Mouse (Mus musculus): ENCODE results near the gene Sirt4. TPM values are rescaled to one million over a fixed set of nuclear protein-coding genes. Genes with fewer than 3 reads are reported as not detected.

Gene Sirt4
- polyA plus RNA-seq, 1 experiment from 2014 or later, result 22.5 TPM

DNA sequence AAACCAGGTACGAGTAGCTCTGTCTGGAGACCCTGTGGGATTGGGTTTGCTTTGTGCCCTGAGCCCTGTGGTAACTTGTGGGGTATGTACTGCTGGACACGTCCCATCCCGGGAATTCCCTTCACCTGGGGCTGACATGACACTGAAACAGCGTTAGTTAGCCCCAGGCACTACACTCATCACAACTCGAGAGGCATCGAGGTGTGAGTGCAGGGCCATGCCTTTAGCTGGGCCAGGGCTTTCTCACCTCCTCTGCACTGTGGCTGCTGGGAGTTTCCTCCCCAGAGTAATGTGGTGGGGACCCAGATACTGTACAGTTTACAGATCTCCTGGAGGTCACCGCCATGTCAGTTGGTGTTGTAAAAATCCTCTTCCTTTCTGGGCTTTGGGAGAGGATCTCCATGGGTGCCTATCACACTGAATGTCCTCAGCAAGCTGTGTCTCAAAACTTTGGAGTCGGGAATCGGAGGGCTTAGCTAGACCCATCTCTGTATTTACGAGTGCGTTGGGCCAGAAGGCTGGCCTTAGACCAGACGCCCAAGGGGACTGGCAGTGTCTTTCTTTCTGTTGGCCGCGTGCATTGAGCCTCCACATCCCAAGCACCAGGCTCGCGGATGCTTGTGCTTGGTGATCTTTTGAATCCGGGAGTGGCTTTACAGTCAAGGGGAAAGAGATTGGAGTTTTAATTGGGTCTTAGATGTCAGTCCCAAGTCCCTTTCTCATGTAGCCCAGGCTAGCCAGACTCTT, 42.1 kb upstream of the Sirt4 start:
- H3K27me3 ChIP-seq (ENCODE audit: control insufficient read depth, insufficient read depth, low read length), result no peaks in the 10 kb centered on the region
- H3K9me3 ChIP-seq (ENCODE audit: control insufficient read depth, low read length), result no peaks in the 10 kb centered on the region
- H3K9ac ChIP-seq (ENCODE audit: low read length), result 0 out of 2 replicates have a peak overlapping the region, but pooled peaks have one; percentile 13
- no peak overlapping the region for H3K4me2 ChIP-seq (ENCODE audit: low read length)
- peaks cover 47 to 84% of the 10 kb centered on the region in 2 experiments for H3K4me1 ChIP-seq (ENCODE audit: control insufficient read depth in 2 of 2, insufficient read depth in 2 of 2, low read length in 2 of 2)
- H3K4me3 ChIP-seq (ENCODE audit: control insufficient read depth in 1 of 2, insufficient read depth in 1 of 2, low read depth in 1 of 2, low read length in 2 of 2), result no peak overlapping the region
- peaks cover 9% of the 10 kb centered on the region for H3K36me3 ChIP-seq (ENCODE audit: control insufficient read depth, insufficient read depth, low read length)
- ATAC-seq (ENCODE audit: insufficient number of reproducible peaks, insufficient read depth, low FRiP score, low read depth), result no peak
- 90% methylated on average over 17 of the region's 17 CpGs for WGBS
- H3K27ac ChIP-seq (replicated peaks in 1 of 2; ENCODE audit: control insufficient read depth in 1 of 2, insufficient read depth in 1 of 2, low read depth in 2 of 2, low read length in 2 of 2), result no peak overlapping the region

DNA sequence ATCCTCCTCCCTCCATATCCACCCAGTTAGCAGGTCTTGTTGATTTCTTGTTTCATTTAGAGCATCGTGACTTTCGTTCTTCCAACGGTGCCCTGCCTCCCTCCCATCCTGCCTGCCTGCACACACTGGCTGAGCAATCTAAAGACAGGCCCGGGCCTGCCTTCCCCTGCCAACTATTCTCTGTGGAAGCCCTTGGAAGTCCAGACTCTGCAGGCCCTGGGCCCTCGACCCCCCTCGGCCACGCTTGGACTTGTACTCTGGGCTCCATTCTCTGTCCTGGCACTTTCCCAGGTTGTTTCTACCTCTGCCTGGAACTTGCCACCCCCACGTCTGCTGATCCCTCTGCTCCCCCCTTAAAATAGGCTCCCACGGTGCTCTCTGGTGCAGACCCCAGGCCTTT, 41.4 kb upstream of the Sirt4 start:
- peaks cover 43 to 84% of the 10 kb centered on the region in 2 experiments for H3K4me1 ChIP-seq (ENCODE audit: control insufficient read depth in 2 of 2, insufficient read depth in 2 of 2, low read length in 2 of 2)
- H3K27ac ChIP-seq (replicated peaks in 1 of 2; ENCODE audit: control insufficient read depth in 1 of 2, insufficient read depth in 1 of 2, low read depth in 2 of 2, low read length in 2 of 2), result no peak overlapping the region
- no peaks in the 10 kb centered on the region for H3K9me3 ChIP-seq (ENCODE audit: control insufficient read depth, low read length)
- peaks cover 9% of the 10 kb centered on the region for H3K36me3 ChIP-seq (ENCODE audit: control insufficient read depth, insufficient read depth, low read length)
- no peaks in the 10 kb centered on the region for H3K27me3 ChIP-seq (ENCODE audit: control insufficient read depth, insufficient read depth, low read length)
- ATAC-seq (ENCODE audit: insufficient number of reproducible peaks, insufficient read depth, low FRiP score, low read depth), result no peak
- no peak overlapping the region for H3K4me2 ChIP-seq (ENCODE audit: low read length)
- 77% methylated on average over 9 of the region's 9 CpGs for WGBS
- H3K9ac ChIP-seq (ENCODE audit: low read length), result 0 out of 2 replicates have a peak overlapping the region, but pooled peaks have one; percentile 25
- no peak overlapping the region for H3K4me3 ChIP-seq (ENCODE audit: control insufficient read depth in 1 of 2, insufficient read depth in 1 of 2, low read depth in 1 of 2, low read length in 2 of 2)

DNA sequence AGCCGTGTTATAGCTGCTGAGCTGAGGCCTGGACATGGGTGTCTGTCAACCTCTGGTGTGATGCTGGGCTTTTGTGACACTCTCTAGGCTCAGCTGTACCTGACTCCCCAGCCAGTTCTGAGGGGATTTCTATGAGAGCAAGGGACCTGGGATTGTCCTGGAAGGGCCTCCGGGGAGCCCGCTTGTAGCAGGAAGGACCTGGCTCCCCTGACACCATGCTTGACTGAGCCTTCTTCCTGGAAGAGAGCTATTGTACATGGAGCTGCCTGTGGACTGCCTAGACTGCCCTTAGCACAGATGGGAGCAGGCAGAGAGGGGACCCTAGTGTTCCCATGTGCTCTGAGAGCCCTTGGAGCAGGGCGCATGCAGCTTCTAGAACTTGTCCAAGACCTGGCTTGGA, 40.9 kb upstream of the Sirt4 start:
- H3K36me3 ChIP-seq (ENCODE audit: control insufficient read depth, insufficient read depth, low read length), result peaks cover 9% of the 10 kb centered on the region
- peaks cover 40 to 84% of the 10 kb centered on the region in 2 experiments for H3K4me1 ChIP-seq (ENCODE audit: control insufficient read depth in 2 of 2, insufficient read depth in 2 of 2, low read length in 2 of 2)
- no peaks in the 10 kb centered on the region for H3K9me3 ChIP-seq (ENCODE audit: control insufficient read depth, low read length)
- H3K27ac ChIP-seq (replicated peaks in 1 of 2; ENCODE audit: control insufficient read depth in 1 of 2, insufficient read depth in 1 of 2, low read depth in 2 of 2, low read length in 2 of 2), result no peak overlapping the region
- no peaks in the 10 kb centered on the region for H3K27me3 ChIP-seq (ENCODE audit: control insufficient read depth, insufficient read depth, low read length)
- no peak for ATAC-seq (ENCODE audit: insufficient number of reproducible peaks, insufficient read depth, low FRiP score, low read depth)
- no peak overlapping the region for H3K4me2 ChIP-seq (ENCODE audit: low read length)
- WGBS, result 86% methylated on average over 4 of the region's 4 CpGs
- no peak overlapping the region for H3K4me3 ChIP-seq (ENCODE audit: control insufficient read depth in 1 of 2, insufficient read depth in 1 of 2, low read depth in 1 of 2, low read length in 2 of 2)
- H3K9ac ChIP-seq (ENCODE audit: low read length), result 0 out of 2 replicates have a peak overlapping the region, but pooled peaks have one; percentile 25

DNA sequence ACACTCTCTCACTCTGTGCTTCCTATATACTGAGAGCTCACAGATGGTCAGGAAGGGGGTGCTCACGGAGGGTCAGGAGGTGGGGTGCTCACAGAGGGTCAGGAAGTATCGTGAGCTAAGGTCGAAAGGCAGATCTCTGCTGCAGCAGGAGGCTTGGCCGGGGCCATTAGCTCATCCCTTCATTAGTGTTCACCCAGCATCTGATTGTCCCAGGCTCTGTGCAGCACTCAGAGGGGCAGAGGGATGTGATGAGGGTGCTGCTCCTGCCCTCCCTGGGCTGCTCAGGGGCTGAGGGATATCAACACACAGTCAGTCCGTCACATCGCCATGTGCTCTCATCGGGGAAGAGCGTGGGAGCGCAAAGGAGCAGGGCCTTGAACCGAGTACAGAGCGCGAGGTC, 39.9 kb upstream of the Sirt4 start:
- ATAC-seq (ENCODE audit: insufficient number of reproducible peaks, insufficient read depth, low FRiP score, low read depth), result no peak; the same call in 1 of the 2 replicates

DNA sequence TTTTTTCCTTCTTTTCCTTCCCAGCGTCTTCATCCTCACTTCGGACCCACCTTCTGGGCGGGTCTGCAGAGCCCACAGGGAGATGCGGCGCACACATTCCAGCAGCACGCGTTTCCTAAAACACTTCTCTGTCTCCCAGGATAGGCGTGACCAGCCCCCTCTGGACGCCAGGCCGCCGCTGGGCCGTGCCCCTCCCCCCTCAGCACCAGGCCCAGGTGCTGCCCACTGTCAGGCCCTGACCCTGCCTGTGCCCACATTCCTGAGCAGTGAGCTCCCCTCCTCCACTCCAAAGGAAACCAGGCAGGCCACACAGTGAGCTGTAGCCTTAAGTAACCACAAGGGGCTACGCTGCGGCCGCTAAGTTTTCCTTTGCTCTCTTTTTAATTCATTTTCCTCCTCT, 39.4 kb upstream of the Sirt4 start:
- Histone ChIP-seq H3K9me3 (ENCODE audit: control insufficient read depth, low read length) (no peaks in the 10 kb centered on the region), H3K9ac (ENCODE audit: low read length) (peak overlapping the region; percentile 51), H3K27ac (replicated peaks in 1 of 2; ENCODE audit: control insufficient read depth in 1 of 2, insufficient read depth in 1 of 2, low read depth in 2 of 2, low read length in 2 of 2) (peak overlapping the region; percentile 39 to 49), H3K27me3 (ENCODE audit: control insufficient read depth, insufficient read depth, low read length) (no peaks in the 10 kb centered on the region), H3K4me3 (ENCODE audit: control insufficient read depth in 1 of 2, insufficient read depth in 1 of 2, low read depth in 1 of 2, low read length in 2 of 2) (peak overlapping the region; percentile 2 to 6; a peak in 1 of 4 replicates), H3K4me1 (ENCODE audit: control insufficient read depth in 2 of 2, insufficient read depth in 2 of 2, low read length in 2 of 2) (peaks cover 26 to 75% of the 10 kb centered on the region in 2 experiments), H3K4me2 (ENCODE audit: low read length) (peak overlapping the region; percentile 57), H3K36me3 (ENCODE audit: control insufficient read depth, insufficient read depth, low read length) (peaks cover 9% of the 10 kb centered on the region)
- peak; percentile 33; the same call in 1 of the 2 replicates for ATAC-seq (ENCODE audit: insufficient number of reproducible peaks, insufficient read depth, low FRiP score, low read depth)
- 7% methylated on average over 15 of the region's 15 CpGs for WGBS

More for the DNA sequence above, 39.9 kb upstream of the Sirt4 start:
- H3K27ac ChIP-seq (replicated peaks in 1 of 2; ENCODE audit: control insufficient read depth in 1 of 2, insufficient read depth in 1 of 2, low read depth in 2 of 2, low read length in 2 of 2), result peak overlapping the region; percentile 24 to 49; a peak in 3 of 4 replicates
- H3K9ac ChIP-seq (ENCODE audit: low read length), result peak overlapping the region; percentile 51
- H3K4me2 ChIP-seq (ENCODE audit: low read length), result peak overlapping the region; percentile 57
- H3K4me3 ChIP-seq (ENCODE audit: control insufficient read depth in 1 of 2, insufficient read depth in 1 of 2, low read depth in 1 of 2, low read length in 2 of 2), result peak overlapping the region in 1 of 2 experiments; percentile 2; a peak in 1 of 4 replicates
- peaks cover 9% of the 10 kb centered on the region for H3K36me3 ChIP-seq (ENCODE audit: control insufficient read depth, insufficient read depth, low read length)
- H3K4me1 ChIP-seq (ENCODE audit: control insufficient read depth in 2 of 2, insufficient read depth in 2 of 2, low read length in 2 of 2), result peaks cover 31 to 80% of the 10 kb centered on the region in 2 experiments
- no peaks in the 10 kb centered on the region for H3K9me3 ChIP-seq (ENCODE audit: control insufficient read depth, low read length)
- H3K27me3 ChIP-seq (ENCODE audit: control insufficient read depth, insufficient read depth, low read length), result no peaks in the 10 kb centered on the region
- whole genome bisulfite sequencing, result 52% methylated on average over 12 of the region's 12 CpGs

DNA sequence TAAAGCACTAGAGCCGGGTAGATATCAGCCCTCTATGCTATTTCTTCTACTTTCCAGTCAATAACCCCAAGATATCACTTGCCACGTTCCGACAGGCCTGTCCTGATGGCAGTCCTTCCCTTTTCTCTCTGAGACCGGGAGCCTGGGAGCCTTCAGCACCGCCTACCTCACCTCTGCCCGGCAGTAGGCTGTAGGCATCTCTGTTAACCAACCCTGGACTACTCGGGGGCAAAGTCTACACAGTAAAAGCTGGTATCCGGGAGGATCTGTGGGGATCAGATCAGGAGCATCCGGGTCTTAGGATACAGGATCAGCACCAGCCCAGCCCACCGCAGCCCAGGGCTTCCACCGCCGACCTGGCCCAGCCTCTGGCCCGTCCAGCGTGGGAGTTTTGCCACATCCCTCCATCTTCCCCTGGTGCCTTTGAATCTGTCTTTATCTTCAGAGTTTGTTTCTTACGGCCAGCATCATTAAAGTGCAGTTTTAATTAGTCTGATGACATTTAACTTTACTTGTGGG, 38.5 kb upstream of the Sirt4 start:
- Histone ChIP-seq H3K4me1 (ENCODE audit: control insufficient read depth in 2 of 2, insufficient read depth in 2 of 2, low read length in 2 of 2) (peaks cover 22 to 65% of the 10 kb centered on the region in 2 experiments), H3K9me3 (ENCODE audit: control insufficient read depth, low read length) (no peaks in the 10 kb centered on the region), H3K36me3 (ENCODE audit: control insufficient read depth, insufficient read depth, low read length) (peaks cover 9% of the 10 kb centered on the region), H3K4me2 (ENCODE audit: low read length) (no peak overlapping the region), H3K27ac (replicated peaks in 1 of 2; ENCODE audit: control insufficient read depth in 1 of 2, insufficient read depth in 1 of 2, low read depth in 2 of 2, low read length in 2 of 2) (peak overlapping the region; percentile 16 to 74; a peak in 3 of 4 replicates), H3K9ac (ENCODE audit: low read length) (no peak overlapping the region), H3K27me3 (ENCODE audit: control insufficient read depth, insufficient read depth, low read length) (no peaks in the 10 kb centered on the region), H3K4me3 (ENCODE audit: control insufficient read depth in 1 of 2, insufficient read depth in 1 of 2, low read depth in 1 of 2, low read length in 2 of 2) (no peak overlapping the region)
- 63% methylated on average over 15 of the region's 15 CpGs for WGBS
- ATAC-seq (ENCODE audit: insufficient number of reproducible peaks, insufficient read depth, low FRiP score, low read depth), result no peak

DNA sequence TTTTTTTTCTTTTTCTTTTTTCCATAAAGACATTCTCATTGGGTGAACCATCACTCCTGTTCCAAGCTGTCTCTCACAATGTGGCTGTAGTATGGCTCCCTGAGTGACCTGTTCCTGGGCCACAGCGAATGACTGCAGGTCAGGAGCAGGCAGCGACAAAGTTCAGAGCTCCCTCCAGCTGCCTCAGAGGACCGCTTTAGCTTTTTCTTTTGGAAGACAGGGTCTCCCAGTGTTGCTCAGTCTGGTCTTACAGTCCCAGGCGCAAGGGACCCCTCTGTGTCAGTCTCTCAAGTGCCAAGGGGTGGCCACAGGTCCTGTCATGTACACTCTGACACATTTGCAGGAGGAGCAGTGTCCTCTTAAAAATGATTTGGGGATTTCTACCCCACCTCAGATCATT, 38.0 kb upstream of the Sirt4 start:
- no peak overlapping the region for H3K9ac ChIP-seq (ENCODE audit: low read length)
- peak overlapping the region; percentile 66 to 74 for H3K27ac ChIP-seq (replicated peaks in 1 of 2; ENCODE audit: control insufficient read depth in 1 of 2, insufficient read depth in 1 of 2, low read depth in 2 of 2, low read length in 2 of 2)
- ATAC-seq (ENCODE audit: insufficient number of reproducible peaks, insufficient read depth, low FRiP score, low read depth), result no peak
- peaks cover 22 to 62% of the 10 kb centered on the region in 2 experiments for H3K4me1 ChIP-seq (ENCODE audit: control insufficient read depth in 2 of 2, insufficient read depth in 2 of 2, low read length in 2 of 2)
- 78% methylated on average over 4 of the region's 4 CpGs for WGBS
- H3K4me2 ChIP-seq (ENCODE audit: low read length), result no peak overlapping the region
- H3K36me3 ChIP-seq (ENCODE audit: control insufficient read depth, insufficient read depth, low read length), result peaks cover 9% of the 10 kb centered on the region
- no peak overlapping the region for H3K4me3 ChIP-seq (ENCODE audit: control insufficient read depth in 1 of 2, insufficient read depth in 1 of 2, low read depth in 1 of 2, low read length in 2 of 2)
- H3K9me3 ChIP-seq (ENCODE audit: control insufficient read depth, low read length), result no peaks in the 10 kb centered on the region
- H3K27me3 ChIP-seq (ENCODE audit: control insufficient read depth, insufficient read depth, low read length), result no peaks in the 10 kb centered on the region

Data from heart, embryonic 14.5 days (tissue).